Mouse (Mus musculus) CH12F3 (cell line): ENCODE data around the gene Caml.
"Not testable (repeated sequence)": the region's sequence is repeated elsewhere in the genome, so short reads cannot be mapped to it uniquely, and the experiment has no call there.

Source experiments
- in situ Hi-C: fragments of 300-500 bp; cut with MboI; formaldehyde crosslinking; loops from 2 replicates; pipeline ENCODE4 v1.14.3; 2020; ENCODE audit warnings: low sequenced_read_pairs

Gene Caml

DNA sequence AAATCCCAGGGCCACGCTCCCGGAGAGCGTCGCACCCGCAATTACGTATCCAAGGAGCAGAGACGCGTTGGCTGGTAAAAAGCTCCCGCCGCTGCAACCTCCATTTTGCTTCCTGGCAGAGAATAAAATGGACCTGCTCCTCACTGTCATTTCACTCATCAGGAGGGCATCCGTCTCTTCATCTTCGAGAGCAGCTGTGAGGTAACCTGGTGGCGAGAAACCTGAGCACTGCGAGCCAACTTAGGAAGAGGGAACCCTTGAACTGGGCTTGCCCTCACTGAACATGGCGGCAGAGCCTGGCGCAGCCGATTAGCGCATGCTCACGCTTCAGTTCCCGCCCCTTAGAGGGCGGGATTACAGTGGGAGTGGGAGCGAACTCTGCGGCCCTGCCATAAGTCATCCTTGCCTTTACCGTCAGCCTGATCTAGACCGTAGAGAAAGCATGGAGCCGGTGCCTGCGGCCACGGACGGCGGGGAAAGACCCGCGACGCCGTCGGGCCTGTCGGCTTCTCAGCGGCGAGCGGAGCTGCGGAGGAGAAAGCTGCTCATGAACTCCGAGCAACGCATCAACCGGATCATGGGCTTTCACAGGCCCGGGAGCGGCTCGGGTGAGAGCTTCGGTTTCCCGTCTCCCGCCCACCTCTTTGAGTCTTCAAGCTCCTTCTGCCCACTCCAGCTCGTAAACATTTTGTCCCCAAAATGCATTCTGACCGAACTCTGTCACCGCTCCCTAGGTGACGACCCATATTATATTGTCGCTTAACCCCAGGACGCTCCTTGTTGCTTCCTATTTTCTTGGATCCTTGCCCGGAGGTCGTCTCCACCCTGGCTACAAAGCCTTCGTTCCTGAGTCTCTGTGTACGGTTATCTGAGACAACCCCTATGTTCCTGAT, at the start of gene Caml:
Gene Caml, plus strand, starts transcription at position 357 of the 893 bp plus-strand sequence.
- in situ Hi-C loops = no loop called here

DNA sequence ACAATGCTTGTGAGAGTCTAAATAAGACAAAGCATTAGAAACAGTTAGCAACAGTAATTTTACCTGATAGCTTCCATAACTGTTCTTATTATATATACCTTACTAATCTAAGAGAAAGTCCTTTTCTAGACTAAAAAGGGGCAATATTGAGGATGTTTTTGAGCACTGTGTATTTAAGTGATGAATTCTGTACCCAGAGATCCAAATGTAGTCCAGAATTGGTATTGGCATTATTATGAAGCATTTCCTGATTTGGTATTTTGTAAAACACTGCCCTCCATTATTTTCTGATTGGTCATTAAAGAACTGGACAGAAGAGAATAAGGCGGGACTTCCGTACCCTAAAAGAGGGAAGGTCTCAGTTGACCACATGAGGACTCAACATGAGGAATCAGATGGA, 49.4 kb upstream of the Caml start, which contains the start of gene Tmed9:
Gene Tmed9, plus strand, starts transcription at position 301 of the 400 bp plus-strand sequence.
- in situ Hi-C loops = no loop called here

DNA sequence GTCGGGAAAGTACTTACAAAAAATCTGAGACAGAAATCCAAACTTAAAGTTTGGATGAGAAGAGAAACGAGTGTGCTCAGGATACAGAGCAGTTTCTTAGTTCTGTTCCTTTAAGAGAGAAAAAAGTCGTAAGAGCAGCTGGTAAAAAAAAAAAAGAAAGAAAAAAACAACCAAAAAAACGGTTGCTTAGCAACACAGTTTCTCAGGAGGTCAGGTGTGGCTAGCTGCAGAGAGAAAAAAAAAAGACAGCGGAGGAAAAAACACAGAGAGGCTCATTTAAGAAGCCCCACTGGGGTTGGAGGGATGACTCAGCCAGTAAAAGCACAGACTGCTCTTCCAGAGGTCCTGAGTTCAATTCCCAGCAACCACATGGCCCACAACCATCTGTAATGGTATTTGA, 48.5 kb upstream of the Caml start:
- in situ Hi-C loops = no loop called here

DNA sequence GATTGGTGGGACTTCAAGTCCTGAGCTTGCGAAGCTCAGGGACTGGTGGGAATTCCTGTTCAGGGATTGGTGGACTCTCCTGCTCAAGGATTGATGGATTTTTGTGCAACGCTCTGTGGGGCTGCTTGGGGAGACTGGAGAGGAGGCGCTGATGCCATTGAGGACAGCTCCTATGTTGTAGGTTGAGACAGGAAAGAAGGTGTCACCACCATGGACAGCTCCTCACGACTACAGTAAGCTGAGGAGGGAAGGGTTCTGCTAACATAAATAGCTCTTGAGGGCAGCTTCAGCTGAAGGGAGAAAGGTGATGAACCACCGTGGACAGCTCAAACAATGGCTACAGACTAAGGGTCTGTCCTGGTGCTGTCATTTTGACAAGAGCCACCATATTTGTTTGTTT, 46.9 kb upstream of the Caml start:
- in situ Hi-C loops = no loop called here

DNA sequence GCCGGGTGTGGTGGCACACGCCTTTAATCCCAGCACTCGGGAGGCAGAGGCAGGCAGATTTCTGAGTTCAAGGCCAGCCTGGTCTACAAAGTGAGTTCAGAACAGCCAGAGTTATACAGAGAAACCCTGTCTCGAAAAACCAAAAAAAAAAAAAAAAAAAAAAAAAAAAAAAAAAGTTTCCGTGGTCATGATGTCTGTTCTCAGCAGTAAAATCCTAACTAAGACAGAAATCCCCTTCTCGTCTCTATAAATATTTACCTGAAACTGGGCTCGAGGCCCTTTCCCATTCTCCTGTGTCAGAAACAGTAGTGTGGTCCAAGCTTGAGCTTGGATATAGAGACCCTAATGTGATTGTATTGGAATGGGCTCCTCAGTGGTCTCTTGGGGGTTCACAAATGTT, 45.9 kb upstream of the Caml start:
- in situ Hi-C loops = not testable (repeated sequence)

DNA sequence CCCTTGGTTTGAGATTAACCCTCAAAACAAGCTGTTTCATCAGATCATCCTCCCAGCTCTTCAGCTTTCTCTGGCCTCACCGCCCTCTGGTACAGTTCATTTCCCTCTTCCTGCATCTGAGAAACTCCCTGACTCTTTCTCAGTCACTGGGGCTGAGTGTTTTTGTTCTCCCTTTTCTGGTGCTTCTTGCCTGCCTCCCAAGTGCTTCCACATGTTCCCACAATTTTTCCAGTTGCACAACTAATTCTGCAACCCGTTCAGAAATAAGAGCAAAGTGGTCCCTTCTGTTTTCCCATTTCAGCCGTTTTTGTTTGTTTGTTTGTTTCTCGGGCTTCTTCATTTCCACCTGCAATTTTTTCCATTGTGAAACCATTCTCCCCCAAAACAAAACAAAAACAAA, 44.7 kb upstream of the Caml start:
- in situ Hi-C loops = no loop called here

DNA sequence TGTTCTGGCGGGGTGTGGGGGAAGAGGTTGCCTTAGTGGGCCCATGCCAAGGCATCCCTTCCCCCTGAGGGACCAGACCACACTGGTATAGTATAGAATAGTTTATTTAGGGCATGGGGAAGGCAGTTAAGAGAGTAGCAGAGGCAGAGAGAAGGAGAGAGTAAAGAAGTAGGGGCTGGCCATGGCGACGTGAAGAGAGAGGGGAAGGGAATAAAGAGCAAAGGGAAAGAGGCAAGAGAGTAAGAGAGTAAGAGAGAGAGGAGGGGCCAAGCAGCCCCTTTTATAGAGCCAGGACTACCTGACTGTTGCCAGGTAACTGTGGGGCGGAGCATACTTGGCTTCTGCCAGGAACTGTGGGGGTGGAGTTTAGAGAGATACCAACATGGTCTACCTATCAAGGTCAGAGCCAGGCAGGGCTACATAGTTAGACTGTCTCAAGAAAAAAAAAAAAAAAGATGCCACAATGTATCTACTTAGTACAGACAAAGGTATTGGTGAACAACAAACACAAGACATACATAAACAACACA, 30.8 kb upstream of the Caml start:
- in situ Hi-C loops = no loop called here

DNA sequence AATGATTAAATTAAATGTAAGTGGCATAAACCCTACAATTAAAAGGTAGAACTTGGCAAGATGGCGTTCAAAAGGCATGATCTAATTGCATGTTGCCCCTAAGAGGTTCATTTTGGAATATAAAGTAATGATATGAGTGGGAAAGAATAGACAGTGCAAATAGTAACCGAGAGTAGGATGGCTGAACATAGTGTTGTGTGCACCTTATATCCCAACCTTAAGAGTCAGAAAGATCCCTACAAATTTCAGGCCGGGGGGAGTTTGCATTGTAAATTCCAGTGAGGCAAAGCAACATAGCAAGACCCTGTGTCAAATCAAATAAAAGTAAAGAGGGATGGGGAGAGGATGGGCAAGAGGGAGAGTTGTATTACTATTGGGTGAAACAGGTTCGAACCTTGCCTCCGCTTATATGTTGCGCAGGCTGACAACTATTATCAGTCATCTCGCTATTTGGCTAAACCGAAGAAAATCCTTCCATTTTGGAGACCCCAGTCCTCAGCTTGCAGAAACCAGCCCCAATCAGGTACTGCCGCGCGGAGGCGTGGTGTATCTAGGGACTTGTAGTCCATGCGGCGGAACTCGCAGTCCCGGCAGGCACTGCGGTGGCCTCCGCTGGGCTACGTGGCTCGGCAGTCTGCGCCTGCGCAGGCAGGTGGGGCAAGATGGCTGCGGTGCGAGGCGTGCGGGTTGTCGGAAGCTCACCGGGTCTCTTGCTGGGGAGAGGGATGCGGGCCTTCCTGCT, 30.1 kb upstream of the Caml start:
- in situ Hi-C loops = no loop called here

DNA sequence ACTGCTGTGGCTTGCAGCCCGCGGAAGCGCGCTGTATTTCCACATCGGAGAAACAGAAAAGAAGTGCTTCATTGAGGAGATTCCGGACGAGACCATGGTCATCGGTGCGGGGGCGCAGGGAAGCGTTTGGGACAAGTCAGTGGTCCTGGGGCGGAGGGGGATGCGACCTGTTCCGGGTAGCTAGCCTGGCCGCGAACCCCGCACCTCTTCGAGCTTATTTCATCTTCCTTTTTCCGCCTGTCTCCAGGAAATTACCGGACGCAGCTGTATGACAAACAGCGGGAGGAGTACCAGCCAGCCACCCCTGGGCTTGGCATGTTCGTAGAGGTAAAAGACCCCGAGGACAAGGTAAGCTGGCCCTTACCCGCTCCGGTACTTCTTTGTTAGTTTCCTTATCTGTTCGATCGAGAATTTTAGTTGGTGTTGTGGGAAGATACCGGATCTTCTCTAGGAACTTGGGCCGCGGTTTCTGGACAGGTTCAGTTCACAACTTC, 29.5 kb upstream of the Caml start:
- in situ Hi-C loops = no loop called here

DNA sequence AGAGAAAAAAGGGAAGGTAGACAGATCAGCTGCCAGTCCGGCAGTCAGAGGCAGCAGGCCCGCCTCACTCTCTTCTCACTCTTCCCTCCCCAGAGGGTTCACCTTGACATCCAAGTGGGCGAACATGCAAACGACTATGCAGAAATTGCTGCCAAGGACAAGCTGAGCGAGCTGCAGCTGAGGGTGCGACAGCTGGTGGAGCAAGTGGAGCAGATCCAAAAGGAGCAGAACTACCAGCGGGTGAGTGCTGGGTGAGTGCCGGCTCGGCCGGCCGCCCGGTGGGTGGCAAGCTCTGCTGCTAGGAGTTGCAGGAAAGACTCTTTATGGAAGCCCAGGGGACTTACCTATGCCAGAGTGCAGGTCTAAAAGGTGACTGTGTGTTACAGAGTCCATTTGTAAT, 27.4 kb upstream of the Caml start:
- in situ Hi-C loops = no loop called here

DNA sequence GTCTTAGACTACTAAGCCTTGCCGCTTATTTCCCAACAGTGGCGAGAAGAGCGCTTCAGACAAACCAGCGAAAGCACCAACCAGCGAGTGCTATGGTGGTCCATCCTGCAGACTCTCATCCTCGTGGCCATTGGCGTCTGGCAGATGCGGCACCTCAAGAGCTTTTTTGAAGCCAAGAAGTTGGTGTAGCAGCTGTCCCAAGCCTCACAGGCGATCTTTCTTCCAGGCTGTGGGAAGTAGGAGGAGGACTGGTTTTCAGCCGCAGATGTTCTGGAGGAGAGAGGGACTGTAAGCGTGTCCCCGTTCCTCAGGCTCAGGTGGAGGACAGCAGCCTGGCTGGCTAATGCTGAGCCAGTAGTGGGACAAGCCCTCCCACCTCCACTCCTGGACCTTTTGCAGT, 26.0 kb upstream of the Caml start:
- in situ Hi-C loops = no loop called here

DNA sequence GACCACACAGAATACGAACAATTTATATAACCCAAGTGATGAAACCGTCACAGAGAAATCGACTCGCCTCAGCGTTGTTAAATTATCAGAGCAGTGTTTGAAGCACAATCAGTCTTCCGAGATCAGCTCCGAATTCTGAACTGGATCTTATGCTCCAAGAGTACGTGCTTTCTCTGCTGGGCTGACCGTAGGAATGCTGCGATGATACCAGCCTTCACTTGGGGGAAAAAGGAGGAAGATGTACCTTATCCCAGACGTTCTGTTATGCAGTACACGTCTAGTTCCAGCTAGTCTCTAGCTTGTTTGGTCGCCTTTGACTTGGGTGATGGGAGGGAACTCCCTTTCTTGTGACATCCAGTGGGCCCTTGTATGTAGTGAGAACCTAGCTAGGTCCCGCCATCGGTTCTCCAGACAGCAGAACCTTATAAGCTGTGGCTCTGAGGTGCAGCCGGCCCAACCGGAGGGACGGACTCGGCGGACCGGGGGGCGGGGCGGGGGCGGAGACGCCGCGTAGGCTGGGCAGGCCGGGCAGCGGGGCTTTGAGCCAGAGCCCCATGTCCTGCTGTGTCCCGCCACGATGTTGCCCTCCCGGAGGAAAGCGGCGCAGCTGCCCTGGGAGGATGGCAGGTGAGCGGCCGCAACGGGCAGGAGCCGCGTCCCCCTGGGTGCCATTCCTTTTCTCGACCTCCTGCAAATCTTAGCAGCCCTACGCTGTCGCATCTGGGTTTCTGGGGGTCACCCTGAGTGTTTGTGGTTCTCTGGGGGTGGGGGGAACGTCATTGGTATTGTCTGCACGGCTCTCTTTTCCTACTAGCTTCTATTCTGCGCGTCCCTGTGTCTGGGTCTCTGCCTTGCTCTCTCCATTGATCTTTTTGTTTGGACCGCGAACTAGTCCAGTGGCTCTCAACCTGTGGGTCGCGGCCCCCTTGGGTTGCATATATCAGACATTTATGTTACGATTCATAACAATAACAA, 23.0 kb upstream of the Caml start, which contains the start of gene B4galt7:
Gene B4galt7, plus strand, starts transcription at position 331 of the 975 bp plus-strand sequence.
- in situ Hi-C loops = no loop called here

DNA sequence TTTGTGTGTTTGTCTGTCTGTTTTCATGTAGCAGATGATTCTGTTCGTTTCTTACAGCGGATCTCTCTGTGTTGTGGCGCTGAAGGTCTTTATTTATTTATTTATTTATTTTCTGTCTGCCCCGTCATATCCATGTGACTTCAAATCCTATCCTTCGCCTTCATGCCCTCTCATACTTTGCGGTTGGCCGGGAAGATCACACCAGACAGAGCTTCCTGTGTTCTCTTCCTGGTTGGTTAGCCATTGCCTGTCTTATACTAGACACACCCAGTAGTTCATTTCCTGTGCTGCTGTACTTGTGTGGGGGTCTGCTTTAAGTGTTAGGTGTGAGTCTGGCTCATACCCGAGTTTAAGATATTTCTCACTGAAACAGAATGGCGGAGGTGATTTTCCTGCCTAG, 22.1 kb upstream of the Caml start:
- in situ Hi-C loops = no loop called here

DNA sequence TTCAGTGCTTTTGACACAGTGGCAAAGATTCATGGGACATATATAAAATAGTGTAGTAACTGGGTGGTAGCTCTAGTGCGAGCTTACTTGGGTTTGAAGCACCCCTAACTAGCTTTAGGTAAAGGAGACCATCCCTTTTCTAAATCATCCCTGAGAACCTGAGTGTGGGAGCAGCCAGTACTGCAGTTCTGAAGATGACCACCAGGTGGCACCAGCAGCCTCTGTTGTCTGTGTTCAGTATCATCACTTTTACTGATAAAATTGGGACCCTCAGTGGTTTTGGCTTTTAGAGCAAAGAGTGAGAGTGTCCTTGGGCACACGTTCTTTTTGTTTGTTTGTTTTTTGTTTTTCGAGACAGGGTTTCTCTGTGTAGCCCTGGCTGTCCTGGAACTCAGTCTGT, 21.2 kb upstream of the Caml start:
- in situ Hi-C loops = no loop called here

DNA sequence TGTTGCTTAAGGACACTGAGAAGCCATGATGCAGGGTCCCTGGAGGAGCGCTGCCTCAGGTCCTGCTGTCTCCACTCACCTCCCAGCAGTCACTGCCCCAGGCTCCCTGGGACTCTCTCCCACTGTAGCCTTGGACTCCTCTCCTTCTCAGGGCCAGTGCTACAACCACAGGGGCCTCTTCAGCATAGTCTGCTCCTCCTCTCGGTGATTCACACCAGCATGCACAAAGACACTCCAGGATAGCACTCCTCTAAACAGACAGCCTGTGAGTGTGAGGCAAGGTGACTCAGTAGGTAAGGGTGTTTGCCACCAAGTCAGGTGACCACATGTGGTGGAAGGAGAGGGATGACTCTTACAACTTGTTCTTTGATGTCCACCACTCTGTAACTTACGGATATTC, 18.2 kb upstream of the Caml start:
- in situ Hi-C loops = no loop called here

DNA sequence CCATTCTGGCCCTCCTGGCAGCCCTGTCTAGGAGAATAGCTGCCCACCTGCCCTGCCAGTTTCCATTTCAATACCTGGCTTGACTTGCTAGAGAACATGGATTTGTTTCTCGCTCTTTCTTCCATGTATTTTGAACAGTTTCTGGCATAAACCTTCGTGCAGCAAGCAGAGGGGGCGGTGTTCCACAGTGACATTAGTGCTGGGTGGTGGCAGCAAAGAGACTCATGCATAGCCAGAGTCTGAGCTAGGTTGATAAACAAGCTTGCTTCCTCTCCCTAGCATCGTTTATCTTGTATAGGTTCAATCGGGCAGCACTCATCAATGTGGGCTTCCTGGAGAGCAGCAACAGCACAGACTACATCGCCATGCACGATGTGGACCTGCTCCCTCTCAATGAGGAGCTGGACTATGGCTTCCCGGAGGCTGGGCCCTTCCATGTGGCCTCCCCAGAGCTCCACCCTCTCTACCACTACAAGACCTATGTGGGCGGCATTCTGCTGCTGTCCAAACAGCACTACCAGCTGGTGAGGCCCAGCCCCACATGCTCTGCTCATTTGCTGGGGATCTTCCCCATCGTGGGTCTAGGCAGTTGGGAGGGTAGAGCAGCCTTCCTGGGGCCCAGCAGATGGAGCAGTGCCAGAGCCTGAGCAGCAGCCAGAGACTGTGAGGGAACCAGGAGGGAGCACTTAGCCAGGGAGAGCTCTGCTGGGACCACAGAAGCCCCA, 15.7 kb upstream of the Caml start:
- in situ Hi-C loops = no loop called here

DNA sequence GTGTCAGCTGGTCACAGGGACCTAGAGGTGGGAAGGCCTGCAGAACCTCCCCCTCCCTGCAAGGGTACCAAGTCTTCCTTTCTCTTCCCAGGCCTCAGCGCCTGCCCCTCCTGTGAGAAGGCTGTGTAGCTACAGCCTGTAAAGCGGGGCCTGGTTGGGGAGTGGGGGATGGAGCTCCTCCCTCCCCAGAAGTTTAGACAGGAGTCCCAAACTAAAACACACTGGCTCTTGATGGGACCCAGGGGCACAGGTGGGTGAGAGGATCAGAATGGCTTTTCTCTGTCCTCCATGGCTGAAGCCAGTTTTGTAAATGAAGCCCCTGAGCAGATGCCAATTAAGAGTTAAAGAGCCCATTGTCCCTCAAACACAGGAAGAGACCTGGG, 15.2 kb upstream of the Caml start:
- in situ Hi-C loops = no loop called here

DNA sequence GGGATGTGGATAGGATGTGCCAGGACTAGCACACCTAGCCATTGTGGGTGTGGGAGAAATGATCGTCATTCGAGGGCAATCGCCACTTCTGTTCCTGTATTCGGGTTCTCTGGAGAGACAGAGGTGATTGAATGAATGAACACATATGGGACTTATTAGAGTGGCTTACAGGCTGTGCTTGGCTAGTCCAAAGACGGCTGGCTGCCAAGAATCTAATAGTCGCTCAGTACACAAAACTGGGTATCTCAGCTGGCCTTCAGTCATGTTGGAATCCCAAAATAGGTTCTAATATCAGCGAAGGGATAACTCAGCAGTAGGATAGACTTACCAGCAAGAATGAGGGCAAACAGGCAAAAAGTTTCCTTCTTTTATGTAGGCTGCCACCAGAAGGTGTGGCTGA, 10.8 kb upstream of the Caml start:
- in situ Hi-C loops = no loop called here

DNA sequence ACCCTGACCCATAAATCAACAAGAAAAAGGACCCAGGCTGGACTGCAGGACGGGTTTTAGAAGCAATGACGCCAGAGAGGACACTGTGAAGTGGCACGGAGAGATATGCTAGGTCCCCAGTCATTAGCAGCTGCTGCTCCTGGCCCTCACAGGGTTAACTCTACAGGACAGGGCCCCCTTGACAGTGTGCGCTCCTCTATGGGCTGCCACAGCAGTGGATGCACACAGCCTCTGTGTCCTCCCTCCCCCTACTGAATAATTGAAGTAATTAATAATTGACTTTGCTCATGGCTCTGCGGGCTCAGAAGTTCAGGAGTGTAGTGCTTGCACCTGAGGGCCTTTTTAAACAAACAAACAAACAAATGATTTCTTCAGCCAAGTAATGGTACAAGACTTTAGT, 9.3 kb upstream of the Caml start:
- in situ Hi-C loops = no loop called here

DNA sequence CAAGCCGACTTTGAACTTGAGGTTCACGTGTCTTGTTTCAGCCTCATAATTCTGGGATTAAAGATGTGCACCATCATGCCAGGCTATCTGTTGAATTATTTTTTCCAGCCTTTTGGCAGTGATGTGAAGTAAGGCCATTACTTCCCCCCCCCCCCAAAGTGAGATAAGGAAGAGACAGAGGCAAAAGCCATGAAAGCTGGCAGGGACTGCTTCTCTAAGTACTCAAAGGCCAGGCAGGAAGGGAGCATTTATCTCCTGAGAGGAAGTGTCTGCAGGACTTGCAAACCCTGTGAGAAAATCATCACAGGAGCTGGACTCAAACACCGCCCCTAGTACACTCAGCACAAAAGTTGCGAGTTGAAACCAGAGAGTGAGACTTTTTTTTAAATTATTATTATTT, 3.5 kb upstream of the Caml start:
- in situ Hi-C loops = no loop called here
